Mouse (Mus musculus) heart, embryonic 12.5 days (tissue): ENCODE results near the gene Lrrc10. TPM values are rescaled to one million over a fixed set of nuclear protein-coding genes. Genes with fewer than 3 reads are reported as not detected.

ENCODE experiments used
- ATAC-seq: fragments of 200-750 bp; cut with Nextera tagmentation; 2 replicates; pipeline ENCODE4 v1.8.0; 2017; ENCODE audit warnings: moderate TSS enrichment, moderate library complexity; ENCODE audit not compliant: insufficient number of reproducible peaks, low FRiP score
- H3K27ac ChIP-seq: fragments of 300-500 bp; sonication (generic); 2 replicates; pipeline ENCODE4 v1.5.1; 2016; ENCODE audit warnings: mild to moderate bottlenecking, moderate library complexity; ENCODE audit not compliant: poor library complexity, severe bottlenecking
- H3K27me3 ChIP-seq: fragments of 300-500 bp; sonication (generic); replicated peaks from 2 replicates; pipeline ENCODE4 v1.6.1; 2016; ENCODE audit warnings: mild to moderate bottlenecking, moderate library complexity
- H3K36me3 ChIP-seq: fragments of 300-500 bp; sonication (generic); 2 replicates; pipeline ENCODE4 v1.6.1; 2016; ENCODE audit warnings: mild to moderate bottlenecking, moderate library complexity
- H3K4me1 ChIP-seq: fragments of 300-500 bp; sonication (generic); replicated peaks from 2 replicates; pipeline ENCODE4 v1.6.1; 2016; ENCODE audit warnings: mild to moderate bottlenecking
- H3K4me2 ChIP-seq: fragments of 300-500 bp; sonication (generic); 2 replicates; pipeline ENCODE4 v1.6.1; 2016; ENCODE audit warnings: mild to moderate bottlenecking, moderate library complexity
- H3K4me3 ChIP-seq: fragments of 300-500 bp; sonication (generic); 2 replicates; pipeline ENCODE4 v1.5.1; 2016; ENCODE audit warnings: mild to moderate bottlenecking
- H3K9ac ChIP-seq: fragments of 300-500 bp; sonication (generic); 2 replicates; pipeline ENCODE4 v1.6.1; 2016; ENCODE audit warnings: mild to moderate bottlenecking, moderate library complexity
- H3K9me3 ChIP-seq: fragments of 300-500 bp; sonication (generic); replicated peaks from 2 replicates; pipeline ENCODE4 v1.6.1; 2016; ENCODE audit warnings: mild to moderate bottlenecking, moderate library complexity
- WGBS: fragments of 180-500 bp; shearing (Covaris S2); methylation state at CpG from one replicate; pipeline ENCODE4 v1.1.7; 2016; 5-methylcytosine and 5-hydroxymethylcytosine counted together
- polyA plus RNA-seq: library from polyadenylated mRNA; unstranded; fragments of >200 nt; fragmentation: Nextera tagmentation; extraction: Ambion mirVana; gene quantifications from 2 replicates; pipeline ENCODE4 v1.2.1, GENCODE M21; 2016

Lrrc10 gene
- polyA plus RNA-seq, 1 experiment from 2014 or later: 52.9 TPM

GRCm38 (mm10) chr10:117049253-117049652, 4.1 kb downstream of the Lrrc10 start:
- no peak for ATAC-seq
- Histone ChIP-seq H3K4me3 (no peak overlapping the region), H3K9ac (no peak overlapping the region; the same call in 1 of the 2 replicates), H3K4me2 (peak overlapping the region; percentile 66), H3K4me1 (peaks cover 23% of the 10 kb centered on the region), H3K27ac (peak overlapping the region; percentile 55; the same call in 1 of the 2 replicates), H3K27me3 (no peaks in the 10 kb centered on the region), H3K9me3 (no peaks in the 10 kb centered on the region), H3K36me3 (peaks cover 51% of the 10 kb centered on the region)
- 75% methylated on average over 4 of the region's 4 CpGs for WGBS

- no peaks in the 10 kb centered on the region for H3K27me3 ChIP-seq
- peak overlapping the region; percentile 19; the same call in 1 of the 2 replicates for H3K27ac ChIP-seq
- ATAC-seq: no peak
- H3K4me3 ChIP-seq: no peak overlapping the region
- no peaks in the 10 kb centered on the region for H3K9me3 ChIP-seq
- H3K4me2 ChIP-seq: no peak overlapping the region
- peaks cover 59% of the 10 kb centered on the region for H3K36me3 ChIP-seq
- 0 out of 2 replicates have a peak overlapping the region, but pooled peaks have one; percentile 1 for H3K9ac ChIP-seq
- 67% methylated on average over 4 of the region's 4 CpGs for WGBS
- H3K4me1 ChIP-seq: peaks cover 17% of the 10 kb centered on the region
Observed at GRCm38 (mm10) chr10:117049961-117050597, 4.9 kb downstream of the Lrrc10 start.

GRCm38 (mm10) chr10:117055668-117056067, 10.5 kb downstream of the Lrrc10 start:
- WGBS: 90% methylated on average over 4 of the region's 4 CpGs
- no peaks in the 10 kb centered on the region for H3K9me3 ChIP-seq
- H3K27ac ChIP-seq: no peak overlapping the region
- peaks cover 11% of the 10 kb centered on the region for H3K4me1 ChIP-seq
- peaks cover 96% of the 10 kb centered on the region for H3K36me3 ChIP-seq
- H3K4me3 ChIP-seq: no peak overlapping the region
- H3K4me2 ChIP-seq: no peak overlapping the region
- H3K9ac ChIP-seq: no peak overlapping the region
- no peaks in the 10 kb centered on the region for H3K27me3 ChIP-seq
- no peak for ATAC-seq

- Histone ChIP-seq H3K4me1 (peaks cover 15% of the 10 kb centered on the region), H3K4me2 (peak overlapping the region; percentile 87), H3K9ac (peak overlapping the region; percentile 93), H3K27me3 (no peaks in the 10 kb centered on the region), H3K9me3 (no peaks in the 10 kb centered on the region), H3K36me3 (peaks cover 42% of the 10 kb centered on the region), H3K27ac (no peak overlapping the region), H3K4me3 (peak overlapping the region; percentile 97)
- no peak for ATAC-seq
- 2% methylated on average over 15 of the region's 15 CpGs for WGBS
Observed at GRCm38 (mm10) chr10:117062894-117063253, 17.7 kb downstream of the Lrrc10 start.

- Histone ChIP-seq H3K9ac (peak within 1 kb of the TSS; percentile 93), H3K36me3 (peaks cover 36% of the 10 kb centered on the region), H3K9me3 (no peaks in the 10 kb centered on the region), H3K4me2 (peak within 1 kb of the TSS; percentile 87), H3K27me3 (no peaks in the 10 kb centered on the region), H3K27ac (peak within 1 kb of the TSS; percentile 86), H3K4me1 (peaks cover 13% of the 10 kb centered on the region), H3K4me3 (peak within 1 kb of the TSS; percentile 97)
- ATAC-seq: peak; percentile 98
- WGBS: under 1% methylated on average over 68 of the region's 68 CpGs
Observed at GRCm38 (mm10) chr10:117063254-117064021, 18.3 kb downstream of the Lrrc10 start, which contains the start of gene Cct2. Gene Cct2 (minus strand): TSS chr10:117063814.

GRCm38 (mm10) chr10:117064076-117064475, 18.9 kb downstream of the Lrrc10 start:
- no peak for ATAC-seq
- H3K9ac ChIP-seq: no peak overlapping the region

GRCm38 (mm10) chr10:117069109-117069508, 24.0 kb downstream of the Lrrc10 start:
- ATAC-seq: no peak
- Histone ChIP-seq H3K4me1 (peaks cover 17% of the 10 kb centered on the region), H3K36me3 (peaks cover 45% of the 10 kb centered on the region), H3K27ac (no peak overlapping the region), H3K4me3 (no peak overlapping the region), H3K9me3 (no peaks in the 10 kb centered on the region), H3K27me3 (no peaks in the 10 kb centered on the region), H3K9ac (no peak overlapping the region), H3K4me2 (no peak overlapping the region)
- WGBS: 93% methylated on average over 3 of the region's 3 CpGs

More at GRCm38 (mm10) chr10:117064076-117064475, 18.9 kb downstream of the Lrrc10 start:
- H3K27ac ChIP-seq: peak overlapping the region; percentile 68; the same call in 1 of the 2 replicates
- no peaks in the 10 kb centered on the region for H3K27me3 ChIP-seq
- peaks cover 34% of the 10 kb centered on the region for H3K36me3 ChIP-seq
- WGBS: 8% methylated on average over 7 of the region's 7 CpGs
- peak overlapping the region; percentile 87 for H3K4me2 ChIP-seq
- peak overlapping the region; percentile 97 for H3K4me3 ChIP-seq
- no peaks in the 10 kb centered on the region for H3K9me3 ChIP-seq
- H3K4me1 ChIP-seq: peaks cover 6% of the 10 kb centered on the region

- no peaks in the 10 kb centered on the region for H3K9me3 ChIP-seq
- 83% methylated on average over 18 of the region's 18 CpGs for WGBS
- peaks cover 70% of the 10 kb centered on the region for H3K36me3 ChIP-seq
- H3K27ac ChIP-seq: no peak overlapping the region; the same call in 1 of the 2 replicates
- H3K4me3 ChIP-seq: no peak overlapping the region
- no peak overlapping the region for H3K9ac ChIP-seq
- no peak overlapping the region for H3K4me2 ChIP-seq
- ATAC-seq: no peak
- no peaks in the 10 kb centered on the region for H3K27me3 ChIP-seq
- peaks cover 18% of the 10 kb centered on the region for H3K4me1 ChIP-seq
Observed at GRCm38 (mm10) chr10:117072191-117072888, 27.2 kb downstream of the Lrrc10 start.

- H3K27ac ChIP-seq: no peak overlapping the region
- no peaks in the 10 kb centered on the region for H3K27me3 ChIP-seq
- H3K9me3 ChIP-seq: no peaks in the 10 kb centered on the region
- 61% methylated on average over 7 of the region's 7 CpGs for WGBS
- no peak overlapping the region for H3K9ac ChIP-seq
- H3K4me1 ChIP-seq: peaks cover 18% of the 10 kb centered on the region
- H3K4me2 ChIP-seq: no peak overlapping the region
- ATAC-seq: no peak
- H3K4me3 ChIP-seq: no peak overlapping the region
- peaks cover 77% of the 10 kb centered on the region for H3K36me3 ChIP-seq
Observed at GRCm38 (mm10) chr10:117073176-117073575, 28.0 kb downstream of the Lrrc10 start.

GRCm38 (mm10) chr10:117078284-117078683, 33.1 kb downstream of the Lrrc10 start:
- peaks cover 67% of the 10 kb centered on the region for H3K36me3 ChIP-seq
- 74% methylated on average over 6 of the region's 6 CpGs for WGBS
- no peak overlapping the region for H3K27ac ChIP-seq
- H3K9me3 ChIP-seq: no peaks in the 10 kb centered on the region
- H3K4me2 ChIP-seq: no peak overlapping the region
- H3K27me3 ChIP-seq: no peaks in the 10 kb centered on the region
- ATAC-seq: 0 out of 2 replicates have a peak, but pooled peaks have one; percentile 60
- no peak overlapping the region for H3K4me3 ChIP-seq
- H3K4me1 ChIP-seq: peaks cover 15% of the 10 kb centered on the region
- H3K9ac ChIP-seq: no peak overlapping the region

GRCm38 (mm10) chr10:117081326-117081725, 36.2 kb downstream of the Lrrc10 start:
- Histone ChIP-seq H3K4me2 (no peak overlapping the region), H3K4me1 (peaks cover 5% of the 10 kb centered on the region; the same call in 1 of the 2 replicates), H3K9ac (no peak overlapping the region), H3K9me3 (no peaks in the 10 kb centered on the region), H3K36me3 (peaks cover 68% of the 10 kb centered on the region), H3K27ac (no peak overlapping the region), H3K27me3 (no peaks in the 10 kb centered on the region), H3K4me3 (no peak overlapping the region)
- ATAC-seq: no peak
- 86% methylated on average over 4 of the region's 4 CpGs for WGBS
